Mouse (Mus musculus): ENCODE data around the gene Zzz3.

GRCm38 (mm10) chr3:152356751-152357150 lies 38.5 kb upstream of the Zzz3 start:
- TF ChIP-seq CTCF (IDR thresholded peaks at IDR 0.05) (no peak), EP300 (IDR thresholded peaks at IDR 0.05; ENCODE audit: insufficient read depth, low read depth, low read length) (no peak)
